Mouse (Mus musculus) ES-Bruce4 (cell line): ENCODE results near the gene Pdzd11. TPM values are rescaled to one million over a fixed set of nuclear protein-coding genes. Genes with fewer than 3 reads are reported as not detected.

ENCODE experiments used
- H3K27ac ChIP-seq: 2 replicates; pipeline ENCODE4 v1.5.1; 2012; ENCODE audit warnings: low read length, inconsistent platforms; ENCODE audit not compliant: insufficient read depth
- H3K27me3 ChIP-seq: 2 replicates; pipeline ENCODE4 v1.6.1; 2012; ENCODE audit warnings: mild to moderate bottlenecking, low read length, inconsistent platforms; ENCODE audit not compliant: control insufficient read depth, poor library complexity, insufficient read depth, severe bottlenecking
- H3K36me3 ChIP-seq: 2 replicates; pipeline ENCODE4 v1.6.1; 2012; ENCODE audit warnings: inconsistent platforms, mild to moderate bottlenecking, low read length, moderate library complexity; ENCODE audit not compliant: control insufficient read depth, poor library complexity, insufficient read depth, severe bottlenecking
- H3K4me1 ChIP-seq: one replicate; pipeline ENCODE4 v1.8.1; 2011; ENCODE audit warnings: low read length; ENCODE audit not compliant: control insufficient read depth, insufficient read depth
- H3K4me3 ChIP-seq: 2 replicates; pipeline ENCODE4 v1.5.1; 2011; ENCODE audit warnings: low read depth, mild to moderate bottlenecking, low read length
- H3K9ac ChIP-seq: 2 replicates; pipeline ENCODE4 v1.6.1; 2012; ENCODE audit warnings: low read depth, mild to moderate bottlenecking, inconsistent platforms; ENCODE audit not compliant: poor library complexity, severe bottlenecking
- H3K9me3 ChIP-seq: replicated peaks from 2 replicates; pipeline ENCODE4 v1.6.1; 2012; ENCODE audit warnings: mild to moderate bottlenecking, low read length, inconsistent platforms; ENCODE audit not compliant: control insufficient read depth, poor library complexity, insufficient read depth, severe bottlenecking
- CTCF ChIP-seq: IDR thresholded peaks from one replicate; pipeline ENCODE4 v1.8.1; 2011; ENCODE audit warnings: low read depth, low read length
- EP300 ChIP-seq: IDR thresholded peaks from 2 replicates; pipeline ENCODE4 v1.6.1; 2011; ENCODE audit warnings: low read depth, low read length; ENCODE audit not compliant: insufficient read depth
- POLR2A ChIP-seq: IDR thresholded peaks from one replicate; pipeline ENCODE4 v1.8.1; 2011; ENCODE audit warnings: low read length; ENCODE audit not compliant: insufficient read depth
- polyA plus RNA-seq: library from polyadenylated mRNA; stranded (reverse); fragments of >200 nt; gene quantifications from 2 replicates; pipeline ENCODE4 v1.2.4, GENCODE M21; 2011; ENCODE audit warnings: low read depth; ENCODE audit not compliant: missing spikeins, insufficient read depth, insufficient read length

Pdzd11 gene
- polyA plus RNA-seq = 59.2 and 63.7 TPM in 2 replicates

DNA sequence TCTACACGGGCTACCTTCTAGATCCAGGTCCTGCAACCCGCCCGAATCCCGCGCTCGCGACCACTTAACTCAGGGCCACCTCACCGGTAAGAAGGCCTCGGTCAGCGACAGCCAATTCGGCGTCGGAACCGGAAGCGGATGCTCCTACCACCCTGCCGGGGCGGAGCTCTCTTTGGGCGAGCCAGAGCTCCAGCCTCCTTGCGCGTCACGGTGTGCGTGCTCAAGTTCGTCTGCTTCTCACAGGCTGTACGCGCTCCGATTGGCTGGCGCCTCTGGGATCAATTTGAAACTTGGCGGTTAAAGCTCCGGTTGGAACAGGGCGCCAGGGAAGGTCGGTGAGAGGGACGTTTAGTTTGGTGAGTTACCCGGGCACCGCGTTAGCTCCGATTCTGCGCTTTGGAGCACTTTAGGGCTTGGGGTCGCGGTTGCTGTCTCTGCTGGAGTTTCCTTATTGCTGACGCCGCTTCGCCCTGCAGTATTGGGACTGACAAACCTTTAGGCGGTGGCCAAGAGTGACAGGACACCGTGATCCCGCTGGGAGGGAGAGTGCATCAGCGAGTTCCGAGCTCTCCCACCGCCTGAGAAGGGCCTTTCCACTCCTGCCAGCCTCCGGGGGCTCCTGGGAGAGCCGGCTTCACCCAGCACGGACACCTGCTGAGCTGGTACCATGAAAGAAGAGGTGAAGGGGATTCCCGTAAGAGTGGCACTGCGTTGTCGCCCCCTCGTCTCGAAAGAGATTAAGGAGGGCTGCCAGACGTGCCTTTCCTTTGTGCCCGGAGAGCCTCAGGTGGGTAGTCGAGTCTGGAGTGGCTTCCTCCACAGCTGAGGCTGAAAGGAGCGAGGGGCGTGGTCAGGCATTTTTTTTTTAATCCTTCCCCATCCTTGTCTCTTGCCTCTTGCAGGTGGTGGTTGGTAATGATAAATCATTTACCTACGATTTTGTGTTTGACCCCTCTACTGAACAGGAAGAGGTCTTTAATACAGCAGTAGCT, at the start of gene Pdzd11:
Gene Pdzd11, minus strand, starts transcription at position 767 of the 992 bp plus-strand sequence.
- Histone ChIP-seq H3K27me3 (no peaks in the 10 kb centered on the region), H3K4me3 (peak within 1 kb of the TSS; percentile 94), H3K9ac (peak within 1 kb of the TSS; percentile 88), H3K9me3 (no peaks in the 10 kb centered on the region), H3K4me1 (no peaks in the 10 kb centered on the region), H3K27ac (peak within 1 kb of the TSS; percentile 84), H3K36me3 (peaks cover 3% of the 10 kb centered on the region)
- TF ChIP-seq EP300 = no peak
- peak; percentile 21 for TF ChIP-seq POLR2A

DNA sequence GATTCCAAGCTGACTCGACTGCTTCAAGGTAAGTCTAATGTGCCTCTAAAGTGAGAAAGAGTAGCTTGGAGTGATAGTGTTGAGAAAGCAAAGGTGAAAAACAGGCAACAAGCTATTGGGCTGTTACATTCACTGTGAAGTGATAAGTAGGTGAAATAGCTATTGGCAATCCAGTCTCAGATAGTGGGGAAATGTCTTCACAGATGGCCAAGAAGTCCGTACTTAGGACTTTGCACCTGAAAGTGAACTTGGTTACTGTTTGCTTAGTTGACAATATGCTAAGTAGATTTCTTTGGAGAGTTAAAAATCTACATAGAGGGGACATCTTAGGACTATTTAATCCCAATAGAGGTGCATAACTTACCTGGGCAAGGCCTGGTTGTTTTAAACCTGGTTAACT, 38.5 kb upstream of the Pdzd11 start:
- Histone ChIP-seq H3K4me3 (no peak overlapping the region), H3K9me3 (no peaks in the 10 kb centered on the region), H3K9ac (no peak overlapping the region), H3K27me3 (no peaks in the 10 kb centered on the region), H3K4me1 (no peaks in the 10 kb centered on the region), H3K27ac (no peak overlapping the region), H3K36me3 (no peaks in the 10 kb centered on the region)
- no peak for TF ChIP-seq CTCF
- TF ChIP-seq POLR2A = no peak
- TF ChIP-seq EP300 = no peak

DNA sequence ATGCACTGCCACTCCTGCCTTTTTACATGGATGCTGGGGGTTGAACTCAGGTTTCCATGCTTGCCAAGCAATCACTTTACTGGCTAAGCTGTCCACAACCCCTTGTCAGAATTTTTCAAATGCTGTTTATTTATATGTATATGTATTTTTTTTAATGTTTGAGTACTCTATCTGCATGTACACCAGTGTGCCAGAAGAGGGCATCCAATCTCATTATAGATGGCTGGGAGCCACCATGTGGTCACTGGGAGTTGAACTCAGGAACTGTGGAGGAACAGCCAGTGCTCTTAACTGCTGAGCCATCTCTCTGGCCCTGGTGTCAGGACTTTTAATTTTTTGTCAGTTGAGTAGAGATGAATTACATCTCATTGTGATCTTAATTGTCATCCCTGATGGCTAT, 26.5 kb upstream of the Pdzd11 start:
- Histone ChIP-seq H3K9me3 (no peaks in the 10 kb centered on the region), H3K9ac (no peak overlapping the region), H3K27ac (no peak overlapping the region), H3K27me3 (no peaks in the 10 kb centered on the region), H3K4me1 (no peaks in the 10 kb centered on the region), H3K36me3 (no peaks in the 10 kb centered on the region), H3K4me3 (no peak overlapping the region)
- TF ChIP-seq POLR2A (no peak), EP300 (no peak), CTCF (no peak)

DNA sequence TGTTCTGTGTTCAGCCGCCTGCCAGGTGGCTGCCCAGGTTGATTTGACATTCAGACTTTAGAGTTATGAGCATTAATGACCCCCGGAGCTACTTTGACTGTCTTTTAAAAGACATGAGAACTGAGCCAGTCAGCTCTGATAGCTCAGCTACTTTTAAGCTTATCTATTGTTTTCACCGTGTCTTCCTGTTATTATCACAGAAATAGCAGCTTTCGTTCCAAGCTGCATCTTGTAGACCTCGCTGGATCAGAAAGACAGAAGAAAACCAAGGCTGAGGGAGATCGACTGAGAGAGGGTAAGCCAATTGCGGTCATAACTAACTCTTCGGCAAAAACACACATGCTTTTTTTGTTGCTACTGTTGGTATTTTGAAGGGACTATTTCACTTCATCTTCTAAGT, 12.1 kb upstream of the Pdzd11 start:
- H3K36me3 ChIP-seq = peaks cover 12% of the 10 kb centered on the region
- H3K9ac ChIP-seq = no peak overlapping the region
- H3K9me3 ChIP-seq = no peaks in the 10 kb centered on the region
- H3K27ac ChIP-seq = no peak overlapping the region
- no peak for TF ChIP-seq EP300
- no peak for TF ChIP-seq POLR2A
- TF ChIP-seq CTCF = no peak
- no peaks in the 10 kb centered on the region for H3K4me1 ChIP-seq
- no peak overlapping the region for H3K4me3 ChIP-seq
- no peaks in the 10 kb centered on the region for H3K27me3 ChIP-seq

DNA sequence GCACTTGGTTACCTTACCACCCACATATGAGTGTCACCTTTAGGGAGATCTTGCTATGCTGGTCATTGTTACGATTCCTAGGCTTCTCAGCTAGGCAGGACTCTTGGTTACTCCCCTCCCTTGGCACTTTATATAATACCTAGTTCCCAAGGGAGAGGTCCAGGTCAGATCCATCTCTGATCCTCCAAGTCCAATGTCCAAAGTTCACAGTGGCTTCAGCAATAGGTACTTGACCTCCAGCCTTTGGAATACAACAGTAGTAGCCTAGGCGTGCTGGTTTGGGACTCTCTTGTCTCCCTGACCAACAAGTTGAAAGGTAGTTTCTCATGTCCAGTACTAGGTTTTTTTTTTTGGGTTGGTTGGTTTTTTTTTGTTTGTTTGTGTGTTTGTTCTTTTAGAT, 2.7 kb upstream of the Pdzd11 start:
- Histone ChIP-seq H3K9me3 (no peaks in the 10 kb centered on the region), H3K27ac (no peak overlapping the region), H3K9ac (no peak overlapping the region), H3K36me3 (peaks cover 2% of the 10 kb centered on the region; the same call in 1 of the 2 replicates), H3K27me3 (no peaks in the 10 kb centered on the region), H3K4me1 (no peaks in the 10 kb centered on the region), H3K4me3 (no peak overlapping the region)
- TF ChIP-seq EP300 (no peak), CTCF (no peak), POLR2A (no peak)

DNA sequence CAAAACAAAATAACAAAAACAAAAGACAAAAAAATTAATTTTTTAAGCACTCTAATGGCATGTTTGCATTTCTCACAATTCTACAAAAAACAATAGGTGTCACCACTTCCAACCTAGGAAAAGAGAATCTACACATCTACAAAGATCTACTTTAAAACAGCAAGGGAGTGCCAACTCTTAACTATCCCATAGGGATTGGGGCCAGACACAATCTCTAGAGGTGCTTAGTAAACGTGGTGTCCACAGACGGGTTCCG, 894 bp downstream of the Pdzd11 start, which contains the start of gene Kif4:
Gene Kif4, plus strand, starts transcription at position 192 of the 256 bp plus-strand sequence.
- peak within 1 kb of the TSS; percentile 84 for H3K27ac ChIP-seq

More for the DNA sequence above, 894 bp downstream of the Pdzd11 start, which contains the start of gene Kif4:
- Histone ChIP-seq H3K4me3 (peak within 1 kb of the TSS; percentile 94), H3K9ac (peak within 1 kb of the TSS; percentile 88), H3K36me3 (peaks cover 3% of the 10 kb centered on the region), H3K9me3 (no peaks in the 10 kb centered on the region), H3K27me3 (no peaks in the 10 kb centered on the region), H3K4me1 (no peaks in the 10 kb centered on the region)
- no peak for TF ChIP-seq CTCF
- no peak for TF ChIP-seq POLR2A
- TF ChIP-seq EP300 = no peak
